In genomic region chr2:69121681-69122080, GRCm38 (mm10) we compare ENCODE assay signal across 17 mouse cellular contexts.
"Had no signal": no experiment of that assay in that cellular context is flagged by ENCODE, and none has a peak within 500 bp of the region (broad histone marks: within the 10 kb centered on the region; RNA-seq: fewer than 3 reads in every experiment).

No protein-coding gene starts in this region.

- H3K9me3 ChIP-seq: lung, embryonic 15.5 days; midbrain, embryonic 13.5 days; midbrain, embryonic 15.5 days; neural tube, embryonic 12.5 days had no signal

- ATAC-seq: liver, postnatal 0 days; lung, postnatal 0 days; midbrain, embryonic 13.5 days; midbrain, embryonic 15.5 days had no signal

- H3K27me3 ChIP-seq: lung, embryonic 15.5 days; midbrain, embryonic 13.5 days; midbrain, embryonic 15.5 days had no signal

- DNase-seq: liver, postnatal 0 days; lung, adult 2 months; lung, postnatal 14 days; lung, postnatal 36 days; right cerebral cortex, postnatal 25 days; right cerebral cortex, postnatal 4 days; spleen, adult 18-20 months; thymus, adult 18-20 months; thymus, postnatal 14 days; thymus, postnatal 36 days had no signal

- H3K27ac ChIP-seq: lung, embryonic 15.5 days; macrophage; midbrain, embryonic 13.5 days; midbrain, embryonic 15.5 days; neural tube, embryonic 12.5 days had no signal

- H3K36me3 ChIP-seq: lung, embryonic 15.5 days; midbrain, embryonic 13.5 days; midbrain, embryonic 15.5 days; neural tube, embryonic 12.5 days had no signal

- H3K4me3 ChIP-seq: lung, embryonic 15.5 days; megakaryocyte, embryonic 14.5 days; midbrain, embryonic 13.5 days; midbrain, embryonic 15.5 days; neural tube, embryonic 12.5 days had no signal

- H3K4me1 ChIP-seq: lung, embryonic 15.5 days had no signal
